ENCODE assay signal across 15 mouse cellular contexts in the genomic region with DNA sequence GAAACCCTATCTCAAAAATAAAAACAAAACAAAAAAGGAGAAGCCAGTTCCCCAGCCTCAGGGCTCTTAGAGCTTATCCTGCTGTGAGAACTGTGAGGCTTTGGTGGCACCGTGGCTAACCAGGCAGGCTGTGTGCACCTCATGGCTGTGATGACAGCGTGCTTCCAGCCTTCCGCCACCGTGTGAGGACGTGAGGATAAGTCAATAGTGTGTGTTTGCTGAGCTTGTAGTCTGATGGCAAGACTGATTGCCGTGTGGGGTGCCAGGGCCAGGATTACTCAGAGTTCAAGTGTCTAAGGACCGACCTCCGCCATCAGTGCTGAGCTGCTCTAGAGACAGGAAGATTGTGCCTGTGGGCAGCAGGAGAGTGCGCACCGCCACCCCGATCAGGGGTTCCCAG. TPM values are rescaled to one million over a fixed set of nuclear protein-coding genes. Genes with fewer than 3 reads are reported as not detected.
DNase-seq lines count a peak whose midpoint lies in the region; ATAC-seq and TF ChIP-seq lines count a peak whose summit lies in the region.
"Had no signal": no experiment of that assay in that cellular context is flagged by ENCODE, and none has a peak within 500 bp of the region (broad histone marks: within the 10 kb centered on the region; RNA-seq: fewer than 3 reads in every experiment).

No protein-coding gene starts in this region.

- no peaks in the 10 kb centered on the region for H3K79me2 ChIP-seq in liver, adult 2 months (ENCODE audit: control insufficient read depth, insufficient read depth, low read length)

- H3K36me3 ChIP-seq in liver, adult 2 months (ENCODE audit: control insufficient read depth, insufficient read depth, low read length): no peaks in the 10 kb centered on the region
- peaks cover 3% of the 10 kb centered on the region; the same call in 1 of the 2 replicates for H3K36me3 ChIP-seq in liver, embryonic 11.5 days (ENCODE audit: control insufficient read depth, insufficient read depth, low read length)
- no peaks in the 10 kb centered on the region for H3K36me3 ChIP-seq in liver, embryonic 16.5 days (ENCODE audit: control insufficient read depth, insufficient read depth)
- no peaks in the 10 kb centered on the region for H3K36me3 ChIP-seq in midbrain, embryonic 15.5 days (replicated peaks)
- H3K36me3 ChIP-seq: hindbrain, embryonic 15.5 days had no signal

- WGBS in liver, adult 2 months: 34% methylated on average over 11 of the region's 11 CpGs
- 63% methylated on average over 11 of the region's 11 CpGs for WGBS in liver, embryonic 11.5 days
- 37% methylated on average over 11 of the region's 11 CpGs for WGBS in liver, embryonic 16.5 days (ENCODE audit: insufficient replicate concordance)
- WGBS in midbrain, embryonic 15.5 days: 81% methylated on average over 11 of the region's 11 CpGs

- TF ChIP-seq CTCF in liver, adult 2 months (IDR thresholded peaks at IDR 0.05; ENCODE audit: low read depth, low read length): no peak

- no peak for ATAC-seq in liver, embryonic 11.5 days (replicated peaks; ENCODE audit: low FRiP score)
- ATAC-seq in liver, embryonic 16.5 days (ENCODE audit: low read depth): peak; percentile 37; the same call in 1 of the 2 replicates
- 0 out of 2 replicates have a peak, but pooled peaks have one; percentile 26 for ATAC-seq in megakaryocyte-erythroid progenitor cell, adult 5-6 weeks (replicated peaks; ENCODE audit: low FRiP score, low TSS enrichment, poor library complexity, severe bottlenecking)
- ATAC-seq in midbrain, embryonic 15.5 days (replicated peaks): no peak
- ATAC-seq: forebrain, embryonic 16.5 days had no signal

- no peak overlapping the region for H3K4me3 ChIP-seq in liver, adult 2 months (ENCODE audit: insufficient read depth, low read depth, low read length)
- H3K4me3 ChIP-seq in liver, embryonic 11.5 days (ENCODE audit: low read depth, low read length): no peak overlapping the region
- H3K4me3 ChIP-seq in liver, embryonic 16.5 days (ENCODE audit: low read depth, low read length): no peak overlapping the region
- H3K4me3 ChIP-seq in midbrain, embryonic 15.5 days: no peak overlapping the region
- H3K4me3 ChIP-seq: gastrocnemius, adult 2 months; heart, adult 2 months; hindbrain, embryonic 15.5 days had no signal

- DNase-seq in liver, adult 2 months (ENCODE audit: extremely low read depth, low read depth, low spot score): peak; percentile 52
- DNase-seq in liver, embryonic 11.5 days (ENCODE audit: low spot score): no peak
- DNase-seq in CD4-positive helper T cell, adult 2 months (ENCODE audit: low read depth, low spot score): peak; percentile 47
- no peak for DNase-seq in kidney, adult 18-20 months
- DNase-seq in embryo, embryonic 10.5 days (ENCODE audit: low spot score): no peak
- DNase-seq: retina, postnatal 1 day; spleen, adult 18-20 months had no signal

- H3K27me3 ChIP-seq in liver, adult 2 months (ENCODE audit: control insufficient read depth, insufficient read depth, low read length): no peaks in the 10 kb centered on the region
- no peaks in the 10 kb centered on the region for H3K27me3 ChIP-seq in liver, embryonic 11.5 days (replicated peaks; ENCODE audit: control insufficient read depth, insufficient read depth, low read length)
- no peaks in the 10 kb centered on the region for H3K27me3 ChIP-seq in liver, embryonic 16.5 days (ENCODE audit: control insufficient read depth, insufficient read depth, low read depth, low read length)
- H3K27me3 ChIP-seq in midbrain, embryonic 15.5 days (replicated peaks): no peaks in the 10 kb centered on the region
- H3K27me3 ChIP-seq: hindbrain, embryonic 15.5 days had no signal

- no peaks in the 10 kb centered on the region for H3K9me3 ChIP-seq in liver, embryonic 11.5 days (ENCODE audit: control insufficient read depth, low read length)
- no peaks in the 10 kb centered on the region for H3K9me3 ChIP-seq in liver, embryonic 16.5 days (replicated peaks; ENCODE audit: control insufficient read depth, low read length)
- no peaks in the 10 kb centered on the region for H3K9me3 ChIP-seq in midbrain, embryonic 15.5 days
- H3K9me3 ChIP-seq: hindbrain, embryonic 15.5 days had no signal

- TF ChIP-seq POLR2A in liver, adult 2 months (IDR thresholded peaks at IDR 0.05; ENCODE audit: extremely low read depth, insufficient read depth, low read length): no peak

- no peak overlapping the region for H3K4me2 ChIP-seq in liver, embryonic 11.5 days
- no peak overlapping the region for H3K4me2 ChIP-seq in liver, embryonic 16.5 days (ENCODE audit: low read depth, low read length)
- H3K4me2 ChIP-seq in midbrain, embryonic 15.5 days: no peak overlapping the region
- H3K4me2 ChIP-seq: hindbrain, embryonic 15.5 days had no signal

- H3K4me1 ChIP-seq in liver, adult 2 months (ENCODE audit: control insufficient read depth, insufficient read depth, low read length): peaks cover 25% of the 10 kb centered on the region
- peaks cover 33% of the 10 kb centered on the region for H3K4me1 ChIP-seq in liver, embryonic 11.5 days (replicated peaks; ENCODE audit: control insufficient read depth, insufficient read depth, low read length)
- H3K4me1 ChIP-seq in liver, embryonic 16.5 days (ENCODE audit: control insufficient read depth, low read depth, low read length): peaks cover 18% of the 10 kb centered on the region
- 0 out of 2 replicates have a peak, but pooled peaks cover 8% of the 10 kb centered on the region for H3K4me1 ChIP-seq in midbrain, embryonic 15.5 days

- H3K9ac ChIP-seq in liver, adult 2 months (ENCODE audit: low read depth, low read length): no peak overlapping the region
- H3K9ac ChIP-seq in liver, embryonic 11.5 days (ENCODE audit: low read depth, low read length): no peak overlapping the region
- no peak overlapping the region for H3K9ac ChIP-seq in liver, embryonic 16.5 days (ENCODE audit: low read depth, low read length)
- no peak overlapping the region for H3K9ac ChIP-seq in midbrain, embryonic 15.5 days
- H3K9ac ChIP-seq: hindbrain, embryonic 15.5 days had no signal

- H3K27ac ChIP-seq in liver, adult 2 months (replicated peaks; ENCODE audit: insufficient read depth, low read depth, low read length): peak overlapping the region; percentile 20; the same call in 1 of the 2 replicates
- H3K27ac ChIP-seq in liver, embryonic 11.5 days (ENCODE audit: low read depth, low read length): no peak overlapping the region
- no peak overlapping the region for H3K27ac ChIP-seq in liver, embryonic 16.5 days (ENCODE audit: low read length)
- H3K27ac ChIP-seq in midbrain, embryonic 15.5 days: no peak overlapping the region
- H3K27ac ChIP-seq: heart, adult 2 months; hindbrain, embryonic 15.5 days had no signal

RNA-seq across cellular contexts. Expression of a gene that starts 22.6 kb away (rescaled TPM):
- total RNA-seq in liver, adult 2 months (2014; rRNA removed): 6.6 and 9.1 TPM in 2 replicates
- polyA plus RNA-seq in liver, adult 2 months (2012; rRNA removed): 6.4 and 6.8 TPM in 2 replicates
- 30.2 and 31.1 TPM in 2 replicates for polyA plus RNA-seq in liver, embryonic 11.5 days (2014; fragmentation: Nextera tagmentation; extraction: Ambion mirVana)
- polyA plus RNA-seq in liver, embryonic 16.5 days (2015; fragmentation: Nextera tagmentation; extraction: Ambion mirVana): 6.7 and 7.3 TPM in 2 replicates
- 47.6 and 82.8 TPM in 2 replicates for total RNA-seq in megakaryocyte-erythroid progenitor cell, adult 5-6 weeks (2014; fragmentation: Nextera tagmentation)
- 21.0 and 56.9 TPM in 2 replicates for total RNA-seq in megakaryocyte-erythroid progenitor cell, adult 5-6 weeks (2017)
- 27.8 and 28.5 TPM in 2 replicates for polyA plus RNA-seq in midbrain, embryonic 15.5 days (2015; fragmentation: Nextera tagmentation; extraction: Ambion mirVana)

RNA-seq across cellular contexts. Expression of a gene that starts 37.6 kb away (rescaled TPM):
- total RNA-seq in liver, adult 2 months (2014; rRNA removed): 497 and 711 TPM in 2 replicates
- 1,137 and 1,616 TPM in 2 replicates for polyA plus RNA-seq in liver, adult 2 months (2012; rRNA removed)
- 683 and 733 TPM in 2 replicates for polyA plus RNA-seq in liver, embryonic 11.5 days (2014; fragmentation: Nextera tagmentation; extraction: Ambion mirVana)
- polyA plus RNA-seq in liver, embryonic 16.5 days (2015; fragmentation: Nextera tagmentation; extraction: Ambion mirVana): 280 and 310 TPM in 2 replicates
- total RNA-seq in megakaryocyte-erythroid progenitor cell, adult 5-6 weeks (2014; fragmentation: Nextera tagmentation): 3,438 and 3,746 TPM in 2 replicates
- 861 and 1,170 TPM in 2 replicates for total RNA-seq in megakaryocyte-erythroid progenitor cell, adult 5-6 weeks (2017)
- polyA plus RNA-seq in midbrain, embryonic 15.5 days (2015; fragmentation: Nextera tagmentation; extraction: Ambion mirVana): 307 and 313 TPM in 2 replicates

RNA-seq across cellular contexts. Expression of a gene that starts 58.2 kb away (rescaled TPM):
- total RNA-seq in liver, adult 2 months (2014; rRNA removed): 3.0 and 3.2 TPM in 2 replicates
- 9.7 and 13.7 TPM in 2 replicates for polyA plus RNA-seq in liver, adult 2 months (2012; rRNA removed)
- 1.6 and 2.3 TPM in 2 replicates for polyA plus RNA-seq in liver, embryonic 11.5 days (2014; fragmentation: Nextera tagmentation; extraction: Ambion mirVana)
- 0.62 and 0.77 TPM in 2 replicates for polyA plus RNA-seq in liver, embryonic 16.5 days (2015; fragmentation: Nextera tagmentation; extraction: Ambion mirVana)
- total RNA-seq in megakaryocyte-erythroid progenitor cell, adult 5-6 weeks (2014; fragmentation: Nextera tagmentation): 7.6 and 9.7 TPM in 2 replicates
- total RNA-seq in megakaryocyte-erythroid progenitor cell, adult 5-6 weeks (2017): 1.7 and 2.0 TPM in 2 replicates
- polyA plus RNA-seq in midbrain, embryonic 15.5 days (2015; fragmentation: Nextera tagmentation; extraction: Ambion mirVana): 1.8 TPM in 2 replicates

RNA-seq across cellular contexts. Expression of a gene that starts 59.9 kb away (rescaled TPM):
- total RNA-seq in liver, adult 2 months (2014; rRNA removed): 3.0 and 3.7 TPM in 2 replicates
- polyA plus RNA-seq in liver, adult 2 months (2012; rRNA removed): 7.6 and 11.0 TPM in 2 replicates
- polyA plus RNA-seq in liver, embryonic 11.5 days (2014; fragmentation: Nextera tagmentation; extraction: Ambion mirVana): 4.3 and 4.6 TPM in 2 replicates
- 0.50 and 0.52 TPM in 2 replicates for polyA plus RNA-seq in liver, embryonic 16.5 days (2015; fragmentation: Nextera tagmentation; extraction: Ambion mirVana)
- total RNA-seq in megakaryocyte-erythroid progenitor cell, adult 5-6 weeks (2014; fragmentation: Nextera tagmentation): 0.20 and 0.37 TPM in 2 replicates
- 0.30 TPM in 1 of 2 replicates, not detected in the other for total RNA-seq in megakaryocyte-erythroid progenitor cell, adult 5-6 weeks (2017)
- 1.4 and 2.1 TPM in 2 replicates for polyA plus RNA-seq in midbrain, embryonic 15.5 days (2015; fragmentation: Nextera tagmentation; extraction: Ambion mirVana)
- total RNA-seq: neutrophil, adult 5-6 weeks had no signal

Comparison
In these comparisons a context has a peak if more than half of its experiments do, and no peak if none do; other contexts are left out.
1. DNase-seq: peak in liver, adult 2 months (single experiment) and CD4-positive helper T cell, adult 2 months (single experiment); none in liver, embryonic 11.5 days (single experiment), kidney, adult 18-20 months (single experiment) and embryo, embryonic 10.5 days (single experiment).
2. ATAC-seq: peak in liver, embryonic 16.5 days (single experiment) and megakaryocyte-erythroid progenitor cell, adult 5-6 weeks (single experiment); none in liver, embryonic 11.5 days (single experiment) and midbrain, embryonic 15.5 days (single experiment).